Mouse (Mus musculus) liver, postnatal 0 days (tissue): ENCODE data around the gene Sult2b1.

ENCODE experiments used
- CTCF ChIP-seq: sonication (generic); IDR thresholded peaks from 2 replicates; pipeline ENCODE4 v1.5.1; 2016; ENCODE audit warnings: antibody characterized with exemption, low read depth
- EP300 ChIP-seq: IDR thresholded peaks from 2 replicates; pipeline ENCODE4 v1.6.1; 2016; ENCODE audit warnings: antibody characterized with exemption, low read depth, mild to moderate bottlenecking

GRCm38 (mm10) chr7:45730727-45731431 is 53.6 kb downstream of the Sult2b1 start:
- TF ChIP-seq CTCF (peak; percentile 73), EP300 (no peak)
